Mouse (Mus musculus) midbrain, embryonic 13.5 days (tissue): ENCODE data around the gene Zcrb1. TPM values are rescaled to one million over a fixed set of nuclear protein-coding genes. Genes with fewer than 3 reads are reported as not detected.

Experiments used
- ATAC-seq: fragments of 200-750 bp; cut with Nextera tagmentation; 2 replicates; pipeline ENCODE4 v1.8.0; 2017; ENCODE audit warnings: mild to moderate bottlenecking, moderate TSS enrichment, moderate library complexity
- H3K27ac ChIP-seq: fragments of 300-500 bp; sonication (generic); 2 replicates; pipeline ENCODE4 v1.5.1; 2015; ENCODE audit warnings: inconsistent platforms, mild to moderate bottlenecking, moderate library complexity
- H3K27me3 ChIP-seq: fragments of 300-500 bp; sonication (generic); 2 replicates; pipeline ENCODE4 v1.6.1; 2015; ENCODE audit warnings: mild to moderate bottlenecking, inconsistent platforms
- H3K36me3 ChIP-seq: fragments of 300-500 bp; sonication (generic); 2 replicates; pipeline ENCODE4 v1.6.1; 2015; ENCODE audit warnings: mild to moderate bottlenecking, inconsistent platforms
- H3K4me1 ChIP-seq: fragments of 300-500 bp; sonication (generic); replicated peaks from 2 replicates; pipeline ENCODE4 v1.6.1; 2015; ENCODE audit warnings: inconsistent platforms
- H3K4me2 ChIP-seq: fragments of 300-500 bp; sonication (generic); replicated peaks from 2 replicates; pipeline ENCODE4 v1.6.1; 2015; ENCODE audit warnings: moderate library complexity, mild to moderate bottlenecking, inconsistent platforms
- H3K4me3 ChIP-seq: fragments of 300-500 bp; sonication (generic); replicated peaks from 2 replicates; pipeline ENCODE4 v1.5.1; 2015; ENCODE audit warnings: mild to moderate bottlenecking, inconsistent platforms
- H3K9ac ChIP-seq: fragments of 300-500 bp; sonication (generic); replicated peaks from 2 replicates; pipeline ENCODE4 v1.6.1; 2015; ENCODE audit warnings: mild to moderate bottlenecking, inconsistent platforms
- H3K9me3 ChIP-seq: fragments of 300-500 bp; sonication (generic); 2 replicates; pipeline ENCODE4 v1.6.1; 2016; ENCODE audit warnings: mild to moderate bottlenecking, inconsistent platforms
- WGBS: fragments of 180-500 bp; shearing (Covaris S2); methylation state at CpG from one replicate; pipeline ENCODE4 v1.1.7; 2015; 5-methylcytosine and 5-hydroxymethylcytosine counted together
- polyA plus RNA-seq: library from polyadenylated mRNA; unstranded; fragments of >200 nt; fragmentation: Nextera tagmentation; extraction: Ambion mirVana; gene quantifications from 2 replicates; pipeline ENCODE4 v1.2.1, GENCODE M21; 2015

The Zcrb1 gene
- polyA plus RNA-seq: 184 and 189 TPM in 2 replicates

DNA sequence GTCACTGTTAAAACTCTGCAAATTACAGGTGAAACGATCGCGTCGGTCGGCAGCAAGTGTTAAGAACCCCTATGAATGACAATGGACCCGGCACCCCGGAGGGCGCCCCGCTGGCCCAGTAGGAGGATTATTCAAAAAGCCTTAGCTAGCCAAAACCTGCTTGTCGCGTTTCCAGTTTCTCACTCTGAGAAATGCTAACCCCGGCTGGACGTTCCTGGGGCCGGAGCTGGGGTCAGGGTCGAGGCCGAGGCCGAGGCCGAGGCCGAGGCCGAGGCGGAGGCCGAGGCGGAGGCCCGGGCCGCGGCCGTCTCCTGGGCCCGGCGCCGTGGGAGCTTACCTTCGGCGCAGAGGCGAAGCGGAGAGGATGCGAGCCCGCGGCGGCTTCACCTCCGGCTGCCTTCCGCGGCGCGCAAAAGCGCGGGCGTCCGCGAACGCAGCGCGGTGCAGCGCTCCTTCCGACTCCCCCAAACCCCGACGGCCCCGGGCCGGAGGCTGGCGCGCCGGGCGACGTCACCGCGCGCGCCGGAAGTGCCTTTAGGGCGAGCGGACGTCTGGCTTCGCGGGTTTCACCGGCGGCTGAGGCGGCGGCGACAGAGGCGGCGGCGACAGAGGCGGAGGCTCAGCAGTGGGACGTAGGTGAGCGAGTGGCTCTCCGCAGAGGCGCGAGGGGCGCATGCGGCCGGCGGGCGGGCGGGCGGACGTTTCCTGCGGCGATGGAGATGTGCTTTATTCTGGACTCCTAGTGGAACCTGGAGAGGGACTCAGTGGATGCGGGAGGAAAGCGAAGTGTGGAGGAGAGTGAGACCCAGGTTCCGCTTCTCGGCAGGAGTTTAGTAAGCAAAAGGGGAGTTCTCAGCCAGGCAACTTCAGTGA is at the start of gene Zcrb1, which contains the start of gene Pphln1:
TSS of gene Zcrb1 (minus strand) at position 509 of the 873 bp plus-strand sequence.
TSS of gene Pphln1 (plus strand) at position 525 of the 873 bp plus-strand sequence.
- peak within 1 kb of the TSS; percentile 96 for H3K4me3 ChIP-seq
- H3K9me3 ChIP-seq: no peaks in the 10 kb centered on the region
- ATAC-seq: peak; percentile 98
- peak within 1 kb of the TSS; percentile 97 for H3K9ac ChIP-seq
- peaks cover 23% of the 10 kb centered on the region for H3K36me3 ChIP-seq
- no peaks in the 10 kb centered on the region for H3K27me3 ChIP-seq
- H3K4me1 ChIP-seq: peaks cover 51% of the 10 kb centered on the region
- peak within 1 kb of the TSS; percentile 84 for H3K4me2 ChIP-seq
- under 1% methylated on average over 100 of the region's 100 CpGs for WGBS
- peak within 1 kb of the TSS; percentile 90 for H3K27ac ChIP-seq

- Histone ChIP-seq H3K27me3 (no peaks in the 10 kb centered on the region), H3K4me1 (no peaks in the 10 kb centered on the region), H3K4me3 (no peak overlapping the region), H3K27ac (no peak overlapping the region), H3K9me3 (no peaks in the 10 kb centered on the region), H3K9ac (no peak overlapping the region), H3K36me3 (peaks cover 41% of the 10 kb centered on the region), H3K4me2 (no peak overlapping the region)
- 95% methylated on average over 6 of the region's 6 CpGs for WGBS
- no peak for ATAC-seq
Measured at GRCm38 (mm10) chr15:93443676-93444075, 45.5 kb upstream of the Zcrb1 start.

GRCm38 (mm10) chr15:93442271-93442670 is 44.1 kb upstream of the Zcrb1 start:
- H3K4me3 ChIP-seq: no peak overlapping the region
- no peaks in the 10 kb centered on the region for H3K4me1 ChIP-seq
- 93% methylated on average over 4 of the region's 4 CpGs for WGBS
- no peaks in the 10 kb centered on the region for H3K9me3 ChIP-seq
- H3K4me2 ChIP-seq: no peak overlapping the region
- ATAC-seq: no peak
- no peak overlapping the region for H3K9ac ChIP-seq
- H3K36me3 ChIP-seq: peaks cover 41% of the 10 kb centered on the region
- H3K27ac ChIP-seq: no peak overlapping the region
- no peaks in the 10 kb centered on the region for H3K27me3 ChIP-seq

DNA sequence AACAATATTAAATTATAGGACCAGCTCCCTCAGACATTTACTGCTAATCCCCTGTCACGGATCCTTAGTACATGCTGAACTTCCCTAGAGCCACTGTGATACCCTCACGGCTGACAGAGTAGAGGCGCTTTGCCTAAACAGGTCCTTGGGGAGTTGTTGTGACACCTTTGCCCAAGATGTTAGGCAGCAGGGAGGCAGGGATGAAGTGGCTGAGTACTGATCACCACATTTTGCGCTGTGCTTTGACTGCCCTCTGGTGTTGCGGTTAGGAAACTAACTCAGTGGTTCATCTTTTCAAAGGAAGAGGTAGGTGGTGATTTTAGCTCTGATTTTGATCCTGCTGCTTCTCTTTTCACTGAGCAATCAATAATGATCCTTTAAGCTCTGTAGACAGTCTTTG is 40.5 kb upstream of the Zcrb1 start:
- 0 out of 2 replicates have a peak, but pooled peaks have one; percentile 63 for ATAC-seq
- no peaks in the 10 kb centered on the region for H3K4me1 ChIP-seq
- H3K9ac ChIP-seq: no peak overlapping the region
- H3K4me3 ChIP-seq: no peak overlapping the region
- H3K4me2 ChIP-seq: no peak overlapping the region
- no peak overlapping the region for H3K27ac ChIP-seq
- H3K27me3 ChIP-seq: no peaks in the 10 kb centered on the region
- peaks cover 26% of the 10 kb centered on the region for H3K36me3 ChIP-seq
- no peaks in the 10 kb centered on the region for H3K9me3 ChIP-seq
- WGBS: 29% methylated on average over 5 of the region's 5 CpGs

GRCm38 (mm10) chr15:93435998-93436397 is 37.9 kb upstream of the Zcrb1 start:
- Histone ChIP-seq H3K9me3 (no peaks in the 10 kb centered on the region), H3K27me3 (no peaks in the 10 kb centered on the region), H3K27ac (no peak overlapping the region), H3K4me3 (no peak overlapping the region), H3K4me2 (no peak overlapping the region), H3K36me3 (peaks cover 8% of the 10 kb centered on the region; the same call in 1 of the 2 replicates), H3K4me1 (no peaks in the 10 kb centered on the region), H3K9ac (no peak overlapping the region)
- no peak for ATAC-seq
- WGBS: 89% methylated on average over 12 of the region's 12 CpGs

GRCm38 (mm10) chr15:93433811-93434210 is 35.7 kb upstream of the Zcrb1 start:
- peaks cover 8% of the 10 kb centered on the region; the same call in 1 of the 2 replicates for H3K36me3 ChIP-seq
- no peak overlapping the region for H3K27ac ChIP-seq
- 72% methylated on average over 11 of the region's 11 CpGs for WGBS
- H3K9ac ChIP-seq: no peak overlapping the region
- no peak overlapping the region for H3K4me2 ChIP-seq
- ATAC-seq: no peak
- H3K4me1 ChIP-seq: no peaks in the 10 kb centered on the region
- H3K27me3 ChIP-seq: no peaks in the 10 kb centered on the region
- no peak overlapping the region for H3K4me3 ChIP-seq
- H3K9me3 ChIP-seq: no peaks in the 10 kb centered on the region

DNA sequence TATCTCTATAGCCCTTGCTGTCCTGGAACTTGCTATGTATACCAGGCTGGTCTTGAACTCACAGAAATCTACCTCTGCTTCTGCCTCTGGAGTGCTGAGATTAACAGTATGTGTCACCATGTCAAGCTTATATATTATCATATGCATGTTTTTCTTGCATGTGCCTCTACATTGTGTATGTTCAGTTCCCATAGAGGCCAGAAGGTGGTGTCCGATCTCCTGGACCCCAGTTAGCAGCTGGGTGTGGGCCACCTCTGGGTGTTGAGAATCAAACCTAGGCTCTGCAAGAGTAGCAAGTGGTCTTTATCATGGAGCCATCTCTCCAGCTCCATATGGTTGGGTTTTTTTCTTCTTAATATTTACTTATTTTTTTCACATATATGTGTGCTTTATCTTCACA is 24.4 kb upstream of the Zcrb1 start:
- no peak overlapping the region for H3K27ac ChIP-seq
- H3K9me3 ChIP-seq: no peaks in the 10 kb centered on the region
- no peak overlapping the region for H3K4me3 ChIP-seq
- H3K4me2 ChIP-seq: no peak overlapping the region
- no peak overlapping the region for H3K9ac ChIP-seq
- whole genome bisulfite sequencing: 100% methylated on average over 1 of the region's 1 CpGs
- H3K27me3 ChIP-seq: no peaks in the 10 kb centered on the region
- ATAC-seq: no peak
- peaks cover 25% of the 10 kb centered on the region for H3K36me3 ChIP-seq
- no peaks in the 10 kb centered on the region for H3K4me1 ChIP-seq

DNA sequence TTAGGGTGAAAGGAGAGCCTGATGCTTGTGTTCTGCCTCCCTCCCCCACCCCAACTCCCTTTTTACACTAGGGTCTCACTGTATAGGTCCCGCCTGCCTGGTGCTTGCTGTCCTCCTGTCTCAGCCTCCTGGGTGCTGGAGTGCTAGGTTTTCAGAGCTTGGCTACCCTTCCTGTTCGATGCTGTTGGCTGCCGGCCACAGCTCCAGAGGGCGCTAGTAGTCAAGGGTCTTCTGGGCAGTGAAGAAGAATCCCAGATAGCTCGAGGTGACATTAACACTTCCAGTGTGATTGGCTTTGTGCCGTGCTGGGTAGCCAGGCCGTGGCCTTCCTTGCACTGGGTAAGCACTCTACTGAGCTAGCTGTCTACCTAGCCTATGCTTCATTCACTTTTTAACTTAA is 22.5 kb upstream of the Zcrb1 start:
- ATAC-seq: no peak
- Histone ChIP-seq H3K9ac (no peak overlapping the region), H3K27me3 (no peaks in the 10 kb centered on the region), H3K36me3 (peaks cover 25% of the 10 kb centered on the region), H3K4me2 (no peak overlapping the region), H3K4me3 (no peak overlapping the region), H3K9me3 (no peaks in the 10 kb centered on the region), H3K27ac (no peak overlapping the region), H3K4me1 (no peaks in the 10 kb centered on the region)
- WGBS: 89% methylated on average over 7 of the region's 7 CpGs

DNA sequence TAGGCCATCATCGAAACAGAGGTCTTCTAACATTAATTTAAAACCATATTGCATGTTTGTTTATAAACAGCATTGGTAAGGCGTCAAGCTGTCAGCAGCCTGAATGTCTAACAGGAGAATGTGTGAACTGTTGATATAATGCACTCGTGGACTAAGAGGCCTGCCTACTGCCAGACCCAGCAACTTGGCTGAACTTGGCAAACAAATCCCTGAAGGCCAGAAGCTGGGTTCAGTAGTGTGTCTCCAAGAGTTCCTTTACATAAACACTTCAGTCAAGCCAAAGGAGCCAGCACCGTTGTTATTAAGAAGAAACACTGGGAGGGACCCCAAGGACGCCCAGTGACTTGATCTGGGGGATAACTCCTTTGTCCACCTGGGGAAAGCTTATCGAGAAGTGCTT is 18.2 kb upstream of the Zcrb1 start:
- no peak for ATAC-seq
- H3K27ac ChIP-seq: no peak overlapping the region
- H3K4me1 ChIP-seq: no peaks in the 10 kb centered on the region
- H3K9me3 ChIP-seq: no peaks in the 10 kb centered on the region
- WGBS: 91% methylated on average over 6 of the region's 6 CpGs
- no peak overlapping the region for H3K4me3 ChIP-seq
- peaks cover 28% of the 10 kb centered on the region for H3K36me3 ChIP-seq
- no peak overlapping the region for H3K4me2 ChIP-seq
- H3K9ac ChIP-seq: no peak overlapping the region
- no peaks in the 10 kb centered on the region for H3K27me3 ChIP-seq

DNA sequence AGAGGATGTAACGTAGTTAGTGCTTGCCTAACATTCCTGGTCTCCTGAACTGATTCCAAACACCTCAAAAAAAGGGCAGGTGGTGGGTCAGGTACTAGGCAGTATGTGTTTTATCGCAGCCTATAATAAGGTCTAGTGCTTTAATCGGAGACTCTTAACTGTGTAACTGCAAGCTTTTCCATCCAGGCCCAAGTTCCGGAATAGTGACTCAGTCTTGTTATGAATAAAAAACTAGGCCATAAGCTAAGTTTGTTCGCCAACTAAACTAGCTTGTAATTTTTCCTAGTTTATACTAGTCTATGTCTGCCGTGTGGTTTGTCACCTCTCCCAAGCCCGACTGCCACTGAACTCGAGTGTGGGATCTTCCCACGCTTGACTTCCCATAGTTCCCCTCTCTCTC is 16.3 kb upstream of the Zcrb1 start:
- Histone ChIP-seq H3K4me1 (no peaks in the 10 kb centered on the region), H3K36me3 (peaks cover 32% of the 10 kb centered on the region), H3K27me3 (no peaks in the 10 kb centered on the region)

GRCm38 (mm10) chr15:93412445-93412844 is 14.3 kb upstream of the Zcrb1 start:
- peaks cover 34% of the 10 kb centered on the region for H3K36me3 ChIP-seq
- no peaks in the 10 kb centered on the region for H3K27me3 ChIP-seq
- H3K4me2 ChIP-seq: no peak overlapping the region
- ATAC-seq: no peak
- 97% methylated on average over 3 of the region's 3 CpGs for WGBS
- H3K4me3 ChIP-seq: no peak overlapping the region
- H3K9ac ChIP-seq: no peak overlapping the region
- no peak overlapping the region for H3K27ac ChIP-seq
- no peaks in the 10 kb centered on the region for H3K9me3 ChIP-seq
- no peaks in the 10 kb centered on the region for H3K4me1 ChIP-seq

More for the DNA sequence above, 16.3 kb upstream of the Zcrb1 start:
- Histone ChIP-seq H3K9ac (no peak overlapping the region), H3K27ac (no peak overlapping the region), H3K4me2 (no peak overlapping the region), H3K4me3 (no peak overlapping the region), H3K9me3 (no peaks in the 10 kb centered on the region)
- no peak for ATAC-seq
- 94% methylated on average over 9 of the region's 9 CpGs for WGBS

DNA sequence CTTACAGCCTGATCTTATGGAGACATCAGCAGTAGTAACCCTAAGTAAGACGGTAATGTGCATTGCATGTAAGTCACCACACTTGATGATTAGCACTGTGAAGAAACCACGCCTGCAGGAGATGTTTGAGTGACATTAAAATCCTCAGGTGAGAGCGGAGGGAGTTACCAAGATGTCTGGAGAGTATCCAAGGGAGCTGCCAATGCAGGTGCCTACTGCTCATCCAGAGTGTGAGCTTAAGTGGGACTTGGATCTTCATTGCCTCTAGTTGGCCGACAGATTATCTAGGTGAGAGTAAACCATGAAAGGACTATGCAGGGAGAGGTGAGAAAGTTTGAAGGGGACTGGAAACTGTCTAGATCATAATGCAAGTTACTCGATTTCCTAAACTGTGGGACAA is 8.4 kb upstream of the Zcrb1 start:
- Histone ChIP-seq H3K36me3 (peaks cover 15% of the 10 kb centered on the region), H3K4me2 (no peak overlapping the region), H3K27me3 (no peaks in the 10 kb centered on the region), H3K9me3 (no peaks in the 10 kb centered on the region), H3K4me3 (no peak overlapping the region), H3K27ac (no peak overlapping the region), H3K9ac (no peak overlapping the region), H3K4me1 (peaks cover 5% of the 10 kb centered on the region)
- ATAC-seq: no peak
- WGBS: 94% methylated on average over 5 of the region's 5 CpGs
